Mouse (Mus musculus): ENCODE data around the gene Alpi. TPM values are rescaled to one million over a fixed set of nuclear protein-coding genes. Genes with fewer than 3 reads are reported as not detected.

The Alpi gene
- polyA plus RNA-seq, 1 experiment from 2014 or later: not detected

DNA sequence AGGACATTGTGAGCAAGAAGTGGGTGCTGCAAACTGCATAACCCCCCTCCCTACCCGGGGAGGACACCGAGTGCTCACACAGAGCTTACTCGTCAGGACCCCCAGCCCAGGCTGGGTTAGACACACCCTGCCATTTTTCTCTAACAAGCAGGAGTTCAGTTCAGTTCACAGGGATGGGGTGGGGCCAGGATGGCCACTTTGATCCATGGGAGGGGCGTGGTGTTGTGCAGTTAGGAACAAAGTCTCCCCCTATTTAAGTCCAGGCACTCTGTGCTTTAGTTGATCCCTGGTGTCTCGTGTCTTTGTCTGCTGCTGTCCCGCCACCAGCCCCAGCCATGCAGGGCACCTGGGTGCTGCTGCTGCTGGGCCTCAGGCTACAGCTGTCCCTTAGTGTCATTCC, 23.3 kb upstream of the Alpi start, which contains the start of gene Akp3:
Gene Akp3, plus strand, starts transcription at position 301 of the 400 bp plus-strand sequence.
- ATAC-seq (ENCODE audit: insufficient read depth): no peak
- 68% methylated on average over 6 of the region's 6 CpGs for WGBS
- no peak within 1 kb of the TSS for H3K27ac ChIP-seq (ENCODE audit: low read depth)
- no peaks in the 10 kb centered on the region for H3K9me3 ChIP-seq (ENCODE audit: low read depth, low read length)
- H3K4me1 ChIP-seq (ENCODE audit: insufficient read depth): no peaks in the 10 kb centered on the region
- no peak within 1 kb of the TSS for H3K4me3 ChIP-seq (ENCODE audit: low read depth, low read length)
- H3K27me3 ChIP-seq (ENCODE audit: insufficient read depth, low read length): peaks cover 32% of the 10 kb centered on the region
- no peak for TF ChIP-seq CTCF (IDR thresholded peaks at IDR 0.05; ENCODE audit: low read depth)
- H3K4me2 ChIP-seq: no peak within 1 kb of the TSS
- no peak within 1 kb of the TSS for H3K9ac ChIP-seq
- no peaks in the 10 kb centered on the region for H3K36me3 ChIP-seq (ENCODE audit: insufficient read depth)
- DNase-seq: no peak

DNA sequence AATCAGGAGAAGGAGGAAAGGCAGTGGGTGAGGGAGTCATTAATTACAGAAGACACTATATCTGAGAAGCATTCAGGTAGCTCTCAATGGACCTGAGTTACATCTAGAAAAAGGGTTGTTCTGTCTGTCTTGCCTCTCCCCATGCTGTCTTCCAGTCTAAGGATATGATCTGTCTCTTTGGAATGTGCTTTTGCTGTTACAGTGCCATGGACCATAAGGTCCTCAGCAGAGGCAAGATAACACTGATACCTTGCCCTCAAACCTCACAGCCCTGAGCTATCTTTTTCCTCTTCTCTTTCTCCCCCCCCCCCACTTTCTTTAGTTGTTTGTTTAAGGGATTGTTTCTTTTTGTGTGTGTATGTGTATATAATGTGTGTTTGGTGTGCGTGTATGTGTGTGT, 13.4 kb upstream of the Alpi start:
- ATAC-seq (ENCODE audit: insufficient read depth) (no peak), DNase-seq (no peak)
- no peaks in the 10 kb centered on the region for H3K4me1 ChIP-seq (ENCODE audit: insufficient read depth)
- H3K9me3 ChIP-seq (ENCODE audit: low read depth, low read length): no peaks in the 10 kb centered on the region
- TF ChIP-seq CTCF (IDR thresholded peaks at IDR 0.05; ENCODE audit: low read depth): no peak
- H3K27me3 ChIP-seq (ENCODE audit: insufficient read depth, low read length): no peaks in the 10 kb centered on the region
- H3K36me3 ChIP-seq (ENCODE audit: insufficient read depth): no peaks in the 10 kb centered on the region
- no peak overlapping the region for H3K27ac ChIP-seq (ENCODE audit: low read depth)
- WGBS: 73% methylated on average over 1 of the region's 1 CpGs
- H3K9ac ChIP-seq: no peak overlapping the region
- no peak overlapping the region for H3K4me3 ChIP-seq (ENCODE audit: low read depth, low read length)
- H3K4me2 ChIP-seq: no peak overlapping the region

- Histone ChIP-seq H3K4me3 (ENCODE audit: low read depth, low read length) (no peak overlapping the region), H3K27ac (ENCODE audit: low read depth) (no peak overlapping the region), H3K27me3 (ENCODE audit: insufficient read depth, low read length) (no peaks in the 10 kb centered on the region), H3K4me1 (ENCODE audit: insufficient read depth) (no peaks in the 10 kb centered on the region), H3K4me2 (no peak overlapping the region), H3K9ac (no peak overlapping the region), H3K36me3 (ENCODE audit: insufficient read depth) (no peaks in the 10 kb centered on the region), H3K9me3 (ENCODE audit: low read depth, low read length) (no peaks in the 10 kb centered on the region)
- peak; percentile 34 for TF ChIP-seq CTCF (IDR thresholded peaks at IDR 0.05; ENCODE audit: low read depth)
- 29% methylated on average over 9 of the region's 9 CpGs for WGBS
- peak; percentile 15 for DNase-seq
- ATAC-seq (ENCODE audit: insufficient read depth): no peak
Observed at GRCm38 (mm10) chr1:87111719-87112354, 10.4 kb upstream of the Alpi start.

DNA sequence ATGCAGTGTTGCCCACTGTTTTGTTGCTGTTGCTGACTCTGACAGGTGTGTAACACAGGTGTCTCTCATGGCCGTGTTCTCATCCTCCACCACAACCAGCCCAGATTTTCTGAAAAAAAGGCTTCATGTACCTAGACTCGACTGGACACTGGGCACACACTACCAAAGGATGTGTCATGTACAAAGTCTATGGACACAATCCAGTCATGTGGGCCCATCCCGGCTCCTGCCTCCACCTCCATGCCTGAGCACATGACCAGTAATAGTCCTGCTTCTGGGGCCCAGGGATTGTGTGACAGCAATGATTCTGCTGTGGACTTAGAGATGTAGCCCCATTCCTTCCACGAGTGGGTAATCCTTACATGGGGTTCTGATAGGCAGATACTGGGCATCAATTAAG, 7.2 kb upstream of the Alpi start:
- Histone ChIP-seq H3K27ac (ENCODE audit: low read depth) (no peak overlapping the region), H3K9ac (no peak overlapping the region), H3K36me3 (ENCODE audit: insufficient read depth) (no peaks in the 10 kb centered on the region), H3K4me2 (no peak overlapping the region), H3K4me3 (ENCODE audit: low read depth, low read length) (no peak overlapping the region), H3K27me3 (ENCODE audit: insufficient read depth, low read length) (no peaks in the 10 kb centered on the region), H3K4me1 (ENCODE audit: insufficient read depth) (no peaks in the 10 kb centered on the region), H3K9me3 (ENCODE audit: low read depth, low read length) (no peaks in the 10 kb centered on the region)
- DNase-seq (no peak), ATAC-seq (ENCODE audit: insufficient read depth) (no peak)
- 84% methylated on average over 4 of the region's 4 CpGs for WGBS
- TF ChIP-seq CTCF (IDR thresholded peaks at IDR 0.05; ENCODE audit: low read depth): no peak

DNA sequence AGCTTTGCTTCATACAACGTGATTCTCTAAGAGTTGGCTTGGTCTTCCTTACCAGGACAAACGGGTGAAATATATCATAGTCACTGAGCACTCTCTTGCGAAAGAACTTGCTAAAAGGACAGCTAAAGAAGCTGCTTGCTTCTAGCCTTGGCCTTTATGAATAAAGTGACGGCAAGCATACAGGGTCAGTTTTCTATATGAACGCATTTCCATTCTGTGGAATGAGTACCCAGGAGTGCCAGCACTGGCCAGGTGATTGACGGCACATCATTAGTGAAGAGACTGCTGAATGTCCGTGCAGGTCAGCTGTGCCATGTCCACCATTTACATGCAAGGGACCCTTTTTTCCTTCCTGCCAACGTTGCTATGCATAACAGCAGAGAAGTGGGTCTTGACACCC, 5.1 kb upstream of the Alpi start:
- no peak for TF ChIP-seq CTCF (IDR thresholded peaks at IDR 0.05; ENCODE audit: low read depth)
- no peaks in the 10 kb centered on the region for H3K27me3 ChIP-seq (ENCODE audit: insufficient read depth, low read length)
- no peaks in the 10 kb centered on the region for H3K9me3 ChIP-seq (ENCODE audit: low read depth, low read length)
- H3K27ac ChIP-seq (ENCODE audit: low read depth): no peak overlapping the region
- no peak overlapping the region for H3K4me2 ChIP-seq
- H3K4me1 ChIP-seq (ENCODE audit: insufficient read depth): no peaks in the 10 kb centered on the region
- no peaks in the 10 kb centered on the region for H3K36me3 ChIP-seq (ENCODE audit: insufficient read depth)
- WGBS: 64% methylated on average over 8 of the region's 8 CpGs
- no peak for ATAC-seq (ENCODE audit: insufficient read depth)
- no peak overlapping the region for H3K9ac ChIP-seq
- no peak overlapping the region for H3K4me3 ChIP-seq (ENCODE audit: low read depth, low read length)
- no peak for DNase-seq

DNA sequence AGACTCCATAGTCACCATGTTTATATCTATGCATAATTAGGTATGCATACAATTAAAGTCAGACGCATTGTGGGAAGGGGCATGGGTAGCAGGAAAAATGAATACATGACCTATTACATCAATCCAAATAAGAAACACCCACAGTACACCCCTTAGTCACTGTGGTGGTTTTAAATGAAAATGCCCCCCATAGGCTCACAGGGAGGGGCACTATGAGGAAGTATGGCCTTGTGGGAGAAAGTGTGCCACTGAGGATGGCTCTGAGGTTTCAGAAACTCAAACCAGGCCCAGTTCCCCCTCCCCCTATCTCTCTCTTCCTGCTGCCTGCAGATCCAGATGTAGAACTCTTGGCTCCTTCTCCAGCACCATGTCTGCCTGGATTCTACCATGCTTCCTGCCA, 2.5 kb upstream of the Alpi start:
- Histone ChIP-seq H3K27ac (ENCODE audit: low read depth) (no peak overlapping the region), H3K4me1 (ENCODE audit: insufficient read depth) (no peaks in the 10 kb centered on the region), H3K4me2 (no peak overlapping the region), H3K4me3 (ENCODE audit: low read depth, low read length) (no peak overlapping the region), H3K9me3 (ENCODE audit: low read depth, low read length) (no peaks in the 10 kb centered on the region), H3K36me3 (ENCODE audit: insufficient read depth) (no peaks in the 10 kb centered on the region), H3K27me3 (ENCODE audit: insufficient read depth, low read length) (no peaks in the 10 kb centered on the region), H3K9ac (no peak overlapping the region)
- TF ChIP-seq CTCF (IDR thresholded peaks at IDR 0.05; ENCODE audit: low read depth): no peak
- DNase-seq: no peak
- whole genome bisulfite sequencing: 80% methylated on average over 1 of the region's 1 CpGs
- ATAC-seq (ENCODE audit: insufficient read depth): no peak

GRCm38 (mm10) chr1:87102114-87102513, 708 bp upstream of the Alpi start:
- DNase-seq: no peak
- ATAC-seq (ENCODE audit: insufficient read depth): no peak
- Histone ChIP-seq H3K9ac (no peak overlapping the region), H3K9me3 (ENCODE audit: low read depth, low read length) (no peaks in the 10 kb centered on the region), H3K36me3 (ENCODE audit: insufficient read depth) (no peaks in the 10 kb centered on the region), H3K27ac (ENCODE audit: low read depth) (no peak overlapping the region), H3K27me3 (ENCODE audit: insufficient read depth, low read length) (no peaks in the 10 kb centered on the region), H3K4me3 (ENCODE audit: low read depth, low read length) (no peak overlapping the region), H3K4me2 (no peak overlapping the region), H3K4me1 (ENCODE audit: insufficient read depth) (no peaks in the 10 kb centered on the region)
- no peak for TF ChIP-seq CTCF (IDR thresholded peaks at IDR 0.05; ENCODE audit: low read depth)
- WGBS: 81% methylated on average over 3 of the region's 3 CpGs
